Comparison of ENCODE assay signal across 10 mouse cellular contexts in the genomic region with DNA sequence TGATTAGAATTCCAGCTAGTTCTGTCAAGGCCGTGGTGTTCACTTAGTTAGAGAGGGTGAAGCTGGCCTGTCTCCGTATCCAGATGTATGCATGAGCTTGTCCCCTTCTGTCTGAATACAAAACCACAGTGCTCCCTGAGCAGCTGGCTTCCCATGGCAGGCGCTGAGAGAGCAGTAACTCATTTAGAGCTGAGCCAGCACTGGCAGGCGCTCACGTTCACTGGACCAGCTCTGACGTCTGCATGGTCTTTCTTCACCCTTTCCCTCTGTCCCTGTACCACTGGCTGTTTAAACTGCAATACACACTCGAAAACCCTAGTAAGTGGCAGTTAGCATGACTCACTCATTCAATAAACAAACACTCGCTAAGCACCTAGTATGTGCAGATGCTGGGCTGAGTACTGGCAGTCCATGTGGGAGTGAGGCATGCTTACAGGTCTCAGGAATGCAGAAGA. TPM values are rescaled to one million over a fixed set of nuclear protein-coding genes. Genes with fewer than 3 reads are reported as not detected.
DNase-seq lines count a peak whose midpoint lies in the region; ATAC-seq and TF ChIP-seq lines count a peak whose summit lies in the region.
"Had no signal": no experiment of that assay in that cellular context is flagged by ENCODE, and none has a peak within 500 bp of the region (broad histone marks: within the 10 kb centered on the region; RNA-seq: fewer than 3 reads in every experiment).

No protein-coding gene starts in this region.

- DNase-seq in cerebellum, postnatal 10 days: peak; percentile 48 to 60
- DNase-seq in cerebellum, postnatal 4 days (ENCODE audit: low spot score in 2 of 2): no peak
- peak; percentile 51 for DNase-seq in adrenal gland, postnatal 14 days
- DNase-seq in lung, embryonic 14.5 days: peak; percentile 56
- DNase-seq in midbrain, postnatal 0 days (ENCODE audit: low spot score): no peak

- 38% methylated on average over 8 of the region's 8 CpGs for WGBS in heart, embryonic 16.5 days
- 24% methylated on average over 8 of the region's 8 CpGs for WGBS in lung, embryonic 14.5 days
- WGBS in forebrain, embryonic 13.5 days: 71% methylated on average over 8 of the region's 8 CpGs
- 65% methylated on average over 8 of the region's 8 CpGs for WGBS in midbrain, postnatal 0 days

- H3K4me2 ChIP-seq in heart, embryonic 16.5 days (ENCODE audit: low read depth, low read length): no peak overlapping the region
- H3K4me2 ChIP-seq in lung, embryonic 14.5 days: no peak overlapping the region
- no peak overlapping the region for H3K4me2 ChIP-seq in forebrain, embryonic 13.5 days
- H3K4me2 ChIP-seq in midbrain, postnatal 0 days (ENCODE audit: low read depth, low read length, poor library complexity, severe bottlenecking): no peak overlapping the region
- H3K4me2 ChIP-seq: midbrain, embryonic 12.5 days had no signal

- no peak for TF ChIP-seq CTCF in lung, embryonic 14.5 days (IDR thresholded peaks at IDR 0.05; ENCODE audit: low read depth)
- TF ChIP-seq CTCF in midbrain, postnatal 0 days (IDR thresholded peaks at IDR 0.05): no peak

- 0 out of 2 replicates have a peak, but pooled peaks have one; percentile 12 for ATAC-seq in heart, embryonic 16.5 days (replicated peaks; ENCODE audit: extremely low read depth, insufficient read depth, low FRiP score)
- peak; percentile 89 for ATAC-seq in lung, embryonic 14.5 days (ENCODE audit: insufficient read depth)
- no peak for ATAC-seq in frontal cortex, adult (ENCODE audit: low TSS enrichment)
- ATAC-seq in forebrain, embryonic 13.5 days: no peak
- no peak for ATAC-seq in midbrain, postnatal 0 days (ENCODE audit: low FRiP score)
- ATAC-seq: CD4-positive, CD25-positive, alpha-beta regulatory T cell, adult 4 months had no signal

- no peaks in the 10 kb centered on the region for H3K27me3 ChIP-seq in heart, embryonic 16.5 days (ENCODE audit: control insufficient read depth, insufficient read depth, low read length)
- no peaks in the 10 kb centered on the region for H3K27me3 ChIP-seq in lung, embryonic 14.5 days (ENCODE audit: insufficient read depth, low read length)
- H3K27me3 ChIP-seq in forebrain, embryonic 13.5 days: no peaks in the 10 kb centered on the region
- no peaks in the 10 kb centered on the region for H3K27me3 ChIP-seq in midbrain, postnatal 0 days (ENCODE audit: insufficient read depth, low read length)
- H3K27me3 ChIP-seq: midbrain, embryonic 12.5 days had no signal

- H3K9ac ChIP-seq in heart, embryonic 16.5 days (ENCODE audit: low read length): 0 out of 2 replicates have a peak overlapping the region, but pooled peaks have one; percentile 20
- H3K9ac ChIP-seq in lung, embryonic 14.5 days: no peak overlapping the region
- no peak overlapping the region for H3K9ac ChIP-seq in forebrain, embryonic 13.5 days
- no peak overlapping the region for H3K9ac ChIP-seq in midbrain, postnatal 0 days (replicated peaks; ENCODE audit: low read length, poor library complexity, severe bottlenecking)
- H3K9ac ChIP-seq: midbrain, embryonic 12.5 days had no signal

- H3K36me3 ChIP-seq in heart, embryonic 16.5 days (ENCODE audit: control insufficient read depth, insufficient read depth): no peaks in the 10 kb centered on the region
- no peaks in the 10 kb centered on the region for H3K36me3 ChIP-seq in lung, embryonic 14.5 days (ENCODE audit: insufficient read depth)
- no peaks in the 10 kb centered on the region for H3K36me3 ChIP-seq in forebrain, embryonic 13.5 days (ENCODE audit: poor library complexity, severe bottlenecking)
- no peaks in the 10 kb centered on the region for H3K36me3 ChIP-seq in midbrain, postnatal 0 days (ENCODE audit: insufficient read depth, low read length)
- H3K36me3 ChIP-seq: midbrain, embryonic 12.5 days had no signal

- no peak overlapping the region for H3K4me3 ChIP-seq in heart, embryonic 16.5 days (ENCODE audit: low read length)
- no peak overlapping the region for H3K4me3 ChIP-seq in lung, embryonic 14.5 days (ENCODE audit: low read depth, low read length)
- H3K4me3 ChIP-seq in forebrain, embryonic 13.5 days: no peak overlapping the region
- no peak overlapping the region for H3K4me3 ChIP-seq in midbrain, postnatal 0 days (ENCODE audit: low read depth, low read length)
- H3K4me3 ChIP-seq: midbrain, embryonic 12.5 days had no signal

- H3K9me3 ChIP-seq in heart, embryonic 16.5 days (replicated peaks; ENCODE audit: control insufficient read depth, low read length): no peaks in the 10 kb centered on the region
- no peaks in the 10 kb centered on the region for H3K9me3 ChIP-seq in lung, embryonic 14.5 days (ENCODE audit: low read depth, low read length)
- H3K9me3 ChIP-seq in forebrain, embryonic 13.5 days (replicated peaks): no peaks in the 10 kb centered on the region
- no peaks in the 10 kb centered on the region for H3K9me3 ChIP-seq in midbrain, postnatal 0 days (ENCODE audit: low read length)
- H3K9me3 ChIP-seq: midbrain, embryonic 12.5 days had no signal

- peaks cover 22% of the 10 kb centered on the region for H3K4me1 ChIP-seq in heart, embryonic 16.5 days (ENCODE audit: control insufficient read depth, insufficient read depth, low read length)
- H3K4me1 ChIP-seq in lung, embryonic 14.5 days (ENCODE audit: insufficient read depth): no peaks in the 10 kb centered on the region
- H3K4me1 ChIP-seq in forebrain, embryonic 13.5 days: peaks cover 7% of the 10 kb centered on the region
- H3K4me1 ChIP-seq in midbrain, postnatal 0 days (ENCODE audit: insufficient read depth, low read length): no peaks in the 10 kb centered on the region

- H3K27ac ChIP-seq in heart, embryonic 16.5 days (ENCODE audit: low read length): peak overlapping the region; percentile 94
- H3K27ac ChIP-seq in lung, embryonic 14.5 days (ENCODE audit: low read depth): no peak overlapping the region
- no peak overlapping the region for H3K27ac ChIP-seq in forebrain, embryonic 13.5 days
- H3K27ac ChIP-seq in midbrain, postnatal 0 days (ENCODE audit: low read depth, low read length): no peak overlapping the region
- H3K27ac ChIP-seq: midbrain, embryonic 12.5 days had no signal

RNA-seq across cellular contexts. Expression of a gene that starts 33.7 kb away (rescaled TPM):
- 16.7 and 24.4 TPM in 2 replicates for total RNA-seq in adrenal gland, postnatal 14 days (2021)
- polyA plus RNA-seq in heart, embryonic 16.5 days (2015; fragmentation: Nextera tagmentation; extraction: Ambion mirVana): 52.7 and 53.8 TPM in 2 replicates
- polyA plus RNA-seq in lung, embryonic 14.5 days (2014; fragmentation: Nextera tagmentation; extraction: Ambion mirVana): 20.8 TPM in 2 replicates
- 76.6 and 81.6 TPM in 2 replicates for polyA plus RNA-seq in forebrain, embryonic 13.5 days (2015; fragmentation: Nextera tagmentation; extraction: Ambion mirVana)
- 185 and 189 TPM in 2 replicates for total RNA-seq in midbrain, postnatal 0 days (2014; rRNA removed)
- 110 and 112 TPM in 2 replicates for polyA plus RNA-seq in midbrain, postnatal 0 days (2015; fragmentation: Nextera tagmentation; extraction: Ambion mirVana)

Comparison
In these comparisons a context has a peak if more than half of its experiments do, and no peak if none do; other contexts are left out.
1. DNase-seq: peak in cerebellum, postnatal 10 days (2 of 2), adrenal gland, postnatal 14 days (single experiment) and lung, embryonic 14.5 days (single experiment); none in cerebellum, postnatal 4 days (0 of 2) and midbrain, postnatal 0 days (single experiment).
2. ATAC-seq: peak in heart, embryonic 16.5 days (single experiment) and lung, embryonic 14.5 days (single experiment); none in frontal cortex, adult (single experiment), forebrain, embryonic 13.5 days (single experiment) and midbrain, postnatal 0 days (single experiment).